In genomic region chr7:63934530-63934929, GRCm38 (mm10) we compare ENCODE assay signal across 10 mouse cellular contexts. TPM values are rescaled to one million over a fixed set of nuclear protein-coding genes. Genes with fewer than 3 reads are reported as not detected.
DNase-seq lines count a peak whose midpoint lies in the region; ATAC-seq and TF ChIP-seq lines count a peak whose summit lies in the region.
"Had no signal": no experiment of that assay in that cellular context is flagged by ENCODE, and none has a peak within 500 bp of the region (broad histone marks: within the 10 kb centered on the region; RNA-seq: fewer than 3 reads in every experiment).

No protein-coding gene starts in this region.

- intact Hi-C loops in heart, postnatal 36 days (cut with DNase I), result no loop called here

- WGBS in lung, adult 2 months, result 13% methylated on average over 1 of the region's 1 CpGs
- 72% methylated on average over 1 of the region's 1 CpGs for WGBS in neural tube, embryonic 13.5 days

- ATAC-seq in neural tube, embryonic 13.5 days (ENCODE audit: low read depth), result no peak
- no peak for ATAC-seq in erythroid progenitor cell, adult 5-6 weeks (replicated peaks; ENCODE audit: low FRiP score, poor library complexity, severe bottlenecking)

- peak; percentile 25 to 64 for DNase-seq in adrenal gland, adult (ENCODE audit: inconsistent age in 2 of 2, low spot score in 1 of 2)
- no peak for DNase-seq in adrenal gland, adult 18-20 months (ENCODE audit: low spot score in 2 of 2)
- no peak for DNase-seq in lung, adult 2 months
- DNase-seq in lung, postnatal 25 days (ENCODE audit: low spot score), result no peak
- DNase-seq in heart, postnatal 36 days, result peak; percentile 49 to 61
- no peak for DNase-seq in T-cell, adult 2 months (ENCODE audit: low spot score)

- no peak overlapping the region for H3K27ac ChIP-seq in neural tube, embryonic 13.5 days (replicated peaks)

- peak overlapping the region; percentile 94 for H3K4me3 ChIP-seq in lung, adult 2 months (replicated peaks; ENCODE audit: extremely low read depth, low read depth, low read length)
- H3K4me3 ChIP-seq in neural tube, embryonic 13.5 days, result peak overlapping the region; percentile 98; the same call in 1 of the 2 replicates

- no peaks in the 10 kb centered on the region for H3K27me3 ChIP-seq in neural tube, embryonic 13.5 days

- peak overlapping the region; percentile 83 for H3K4me2 ChIP-seq in neural tube, embryonic 13.5 days

- H3K36me3 ChIP-seq in neural tube, embryonic 13.5 days, result no peaks in the 10 kb centered on the region

- no peak for TF ChIP-seq CTCF in lung, adult 2 months (IDR thresholded peaks at IDR 0.05; ENCODE audit: insufficient read depth, low read length)

- peaks cover 30% of the 10 kb centered on the region for H3K4me1 ChIP-seq in lung, adult 2 months (ENCODE audit: control insufficient read depth, insufficient read depth, low read length)
- H3K4me1 ChIP-seq in neural tube, embryonic 13.5 days (replicated peaks), result peaks cover 34% of the 10 kb centered on the region

- H3K9me3 ChIP-seq in neural tube, embryonic 13.5 days, result no peaks in the 10 kb centered on the region

- H3K9ac ChIP-seq in neural tube, embryonic 13.5 days, result peak overlapping the region; percentile 98

- TF ChIP-seq POLR2A in lung, adult 2 months (IDR thresholded peaks at IDR 0.05; ENCODE audit: borderline replicate concordance, extremely low read depth, low read depth, low read length), result no peak

RNA-seq across cellular contexts. Expression of gene Klf13, which starts 4.2 kb away (rescaled TPM):
- total RNA-seq in adrenal gland, adult 18-20 months (2021), result 10 to 100 TPM; 52.5 to 58.4 TPM
- polyA plus RNA-seq in lung, adult 2 months (2012; rRNA removed), result 88.4 and 109 TPM in 2 replicates
- 10 to 100 TPM; 49.2 to 58.7 TPM for total RNA-seq in heart, postnatal 36 days (2021)
- polyA plus RNA-seq in neural tube, embryonic 13.5 days (2015; fragmentation: Nextera tagmentation; extraction: Ambion mirVana), result 28.1 and 32.5 TPM in 2 replicates
- total RNA-seq in erythroid progenitor cell, adult 5-6 weeks (2015; ENCODE audit: low replicate concordance), result 41.8 and 46.9 TPM in 2 replicates
- total RNA-seq in erythroid progenitor cell, adult 5-6 weeks (2017; ENCODE audit: low replicate concordance), result 53.8 and 60.1 TPM in 2 replicates

RNA-seq across cellular contexts. Expression of gene E030018B13Rik, which starts 17.9 kb away (rescaled TPM):
- not detected for total RNA-seq in adrenal gland, adult 18-20 months (2021)
- polyA plus RNA-seq in lung, adult 2 months (2012; rRNA removed), result not detected in 2 replicates
- total RNA-seq in heart, postnatal 36 days (2021), result not detected
- polyA plus RNA-seq in neural tube, embryonic 13.5 days (2015; fragmentation: Nextera tagmentation; extraction: Ambion mirVana), result 0.20 TPM in 1 of 2 replicates, not detected in the other
- not detected in 2 replicates for total RNA-seq in erythroid progenitor cell, adult 5-6 weeks (2015; ENCODE audit: low replicate concordance)
- total RNA-seq in erythroid progenitor cell, adult 5-6 weeks (2017; ENCODE audit: low replicate concordance), result not detected in 2 replicates
- total RNA-seq: hematopoietic stem cell, adult 5-6 weeks; layer of hippocampus, postnatal 25 days had no signal

Comparison
In these comparisons a context has a peak if more than half of its experiments do, and no peak if none do; other contexts are left out.
1. DNase-seq: peak in adrenal gland, adult (2 of 2) and heart, postnatal 36 days (2 of 2); none in adrenal gland, adult 18-20 months (0 of 2), lung, adult 2 months (single experiment), lung, postnatal 25 days (single experiment) and T-cell, adult 2 months (single experiment).